Mouse (Mus musculus) kidney, postnatal 0 days (tissue): ENCODE data around the gene Pik3c2g. TPM values are rescaled to one million over a fixed set of nuclear protein-coding genes. Genes with fewer than 3 reads are reported as not detected.
A peak's percentile ranks its signal among the peaks of the same experiment; 100 is the strongest.

Experiments
- ATAC-seq: fragments of 200-750 bp; cut with Nextera tagmentation; replicated peaks from 2 replicates; pipeline ENCODE4 v1.8.0; 2017; ENCODE audit warnings: low read depth, moderate number of reproducible peaks, moderate TSS enrichment, moderate library complexity; ENCODE audit not compliant: low FRiP score
- DNase-seq: peaks from one replicate; pipeline ENCODE4 v3.0.0-alpha.2; 2016; ENCODE audit warnings: low spot score
- H3K27ac ChIP-seq: fragments of 300-500 bp; sonication (generic); 2 replicates; pipeline ENCODE4 v1.5.1; 2014; ENCODE audit warnings: mild to moderate bottlenecking
- H3K27me3 ChIP-seq: fragments of 300-500 bp; sonication (generic); 2 replicates; pipeline ENCODE4 v1.6.1; 2014; ENCODE audit warnings: low read length, mixed read lengths; ENCODE audit not compliant: insufficient read depth
- H3K36me3 ChIP-seq: fragments of 300-500 bp; sonication (generic); 2 replicates; pipeline ENCODE4 v1.6.1; 2014; ENCODE audit warnings: low read length, mixed read lengths; ENCODE audit not compliant: insufficient read depth
- H3K4me1 ChIP-seq: fragments of 300-500 bp; sonication (generic); replicated peaks from 2 replicates; pipeline ENCODE4 v1.6.1; 2014; ENCODE audit warnings: antibody characterized with exemption, low read length, mixed read lengths; ENCODE audit not compliant: insufficient read depth
- H3K4me2 ChIP-seq: fragments of 300-500 bp; sonication (generic); 2 replicates; pipeline ENCODE4 v1.6.1; 2014; ENCODE audit warnings: mild to moderate bottlenecking, low read length, moderate library complexity, mixed read lengths
- H3K4me3 ChIP-seq: fragments of 300-500 bp; sonication (generic); replicated peaks from 2 replicates; pipeline ENCODE4 v1.5.1; 2014; ENCODE audit warnings: low read depth, low read length
- H3K9ac ChIP-seq: fragments of 300-500 bp; sonication (generic); 2 replicates; pipeline ENCODE4 v1.6.1; 2014; ENCODE audit warnings: low read depth, low read length
- H3K9me3 ChIP-seq: fragments of 300-500 bp; sonication (generic); replicated peaks from 2 replicates; pipeline ENCODE4 v1.6.1; 2016; ENCODE audit warnings: low read length, inconsistent platforms, mixed read lengths
- CTCF ChIP-seq: IDR thresholded peaks from 2 replicates; pipeline ENCODE4 v1.5.1; 2016; ENCODE audit warnings: antibody characterized with exemption, low read depth, mild to moderate bottlenecking, moderate library complexity
- WGBS: fragments of 180-500 bp; shearing (Covaris S2); extraction: QIAGEN DNeasy Blood & Tissue Kit; methylation state at CpG from one replicate; pipeline ENCODE4 v1.1.7; 2014; 5-methylcytosine and 5-hydroxymethylcytosine counted together
- polyA plus RNA-seq: library from polyadenylated mRNA; unstranded; fragments of >200 nt; fragmentation: Nextera tagmentation; extraction: Ambion mirVana; gene quantifications from 2 replicates; pipeline ENCODE4 v1.2.1, GENCODE M21; 2015

The Pik3c2g gene
- polyA plus RNA-seq, 1 experiment from 2014 or later = 0.28 TPM

DNA sequence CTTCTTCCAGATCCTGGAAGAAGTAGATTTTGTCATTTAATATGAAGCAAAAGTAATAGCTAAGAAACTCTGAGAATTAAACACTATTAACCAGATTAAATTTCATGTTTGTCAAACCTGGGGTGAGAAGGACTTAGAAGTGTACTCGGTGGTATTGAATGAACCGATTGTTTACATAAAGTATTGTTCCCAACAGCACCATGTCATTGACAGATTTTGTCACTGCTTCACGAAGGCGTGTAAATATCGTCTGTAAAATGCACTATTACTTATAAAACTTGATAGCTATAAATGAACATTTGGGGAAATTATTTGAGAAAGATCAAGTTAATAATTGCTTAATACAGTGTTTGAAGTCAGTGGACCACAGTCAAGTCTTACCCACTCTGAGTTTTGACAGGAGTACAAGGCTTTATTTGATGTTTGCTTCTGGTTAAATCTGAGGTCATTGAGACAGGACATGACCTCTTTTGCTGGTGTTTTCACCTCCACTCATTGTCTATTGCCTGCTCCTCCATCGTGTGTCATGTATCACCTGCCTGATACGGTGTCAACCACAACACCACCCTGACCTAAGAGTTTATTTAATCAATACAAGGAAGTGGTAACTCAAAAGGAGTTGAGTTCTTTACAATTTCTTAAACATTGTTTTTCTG is 260.0 kb downstream of the Pik3c2g start:
- ATAC-seq = no peak
- Histone ChIP-seq H3K4me3 (no peak overlapping the region), H3K4me1 (no peaks in the 10 kb centered on the region), H3K36me3 (no peaks in the 10 kb centered on the region), H3K9ac (no peak overlapping the region), H3K9me3 (no peaks in the 10 kb centered on the region), H3K27ac (no peak overlapping the region), H3K27me3 (no peaks in the 10 kb centered on the region), H3K4me2 (no peak overlapping the region)
- WGBS = 60% methylated on average over 7 of the region's 7 CpGs
- no peak for DNase-seq
- no peak for TF ChIP-seq CTCF

DNA sequence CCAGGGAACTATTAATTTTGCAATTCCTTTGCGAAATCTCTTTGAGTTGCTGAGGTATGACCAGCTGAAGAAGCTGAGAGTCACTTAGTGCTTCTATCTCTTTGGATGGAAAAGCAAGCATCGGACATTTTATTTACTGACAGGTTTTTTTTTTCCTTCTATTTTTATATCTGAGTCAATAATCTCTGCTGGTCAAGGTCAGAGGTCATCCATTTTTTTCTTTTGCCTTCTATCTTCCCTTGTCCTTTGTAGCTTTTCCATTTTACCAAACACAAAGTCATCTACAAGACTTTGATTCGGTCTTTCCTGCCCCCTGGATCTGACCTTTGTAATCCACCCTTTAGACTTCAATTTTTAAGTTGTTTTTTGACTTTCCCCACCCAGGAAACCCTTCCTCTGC is 262.9 kb downstream of the Pik3c2g start:
- no peak for TF ChIP-seq CTCF
- DNase-seq (no peak), ATAC-seq (no peak)
- 77% methylated on average over 3 of the region's 3 CpGs for WGBS
- Histone ChIP-seq H3K9ac (no peak overlapping the region), H3K4me1 (no peaks in the 10 kb centered on the region), H3K27ac (no peak overlapping the region), H3K4me2 (no peak overlapping the region), H3K27me3 (no peaks in the 10 kb centered on the region), H3K9me3 (no peaks in the 10 kb centered on the region), H3K4me3 (no peak overlapping the region), H3K36me3 (no peaks in the 10 kb centered on the region)

DNA sequence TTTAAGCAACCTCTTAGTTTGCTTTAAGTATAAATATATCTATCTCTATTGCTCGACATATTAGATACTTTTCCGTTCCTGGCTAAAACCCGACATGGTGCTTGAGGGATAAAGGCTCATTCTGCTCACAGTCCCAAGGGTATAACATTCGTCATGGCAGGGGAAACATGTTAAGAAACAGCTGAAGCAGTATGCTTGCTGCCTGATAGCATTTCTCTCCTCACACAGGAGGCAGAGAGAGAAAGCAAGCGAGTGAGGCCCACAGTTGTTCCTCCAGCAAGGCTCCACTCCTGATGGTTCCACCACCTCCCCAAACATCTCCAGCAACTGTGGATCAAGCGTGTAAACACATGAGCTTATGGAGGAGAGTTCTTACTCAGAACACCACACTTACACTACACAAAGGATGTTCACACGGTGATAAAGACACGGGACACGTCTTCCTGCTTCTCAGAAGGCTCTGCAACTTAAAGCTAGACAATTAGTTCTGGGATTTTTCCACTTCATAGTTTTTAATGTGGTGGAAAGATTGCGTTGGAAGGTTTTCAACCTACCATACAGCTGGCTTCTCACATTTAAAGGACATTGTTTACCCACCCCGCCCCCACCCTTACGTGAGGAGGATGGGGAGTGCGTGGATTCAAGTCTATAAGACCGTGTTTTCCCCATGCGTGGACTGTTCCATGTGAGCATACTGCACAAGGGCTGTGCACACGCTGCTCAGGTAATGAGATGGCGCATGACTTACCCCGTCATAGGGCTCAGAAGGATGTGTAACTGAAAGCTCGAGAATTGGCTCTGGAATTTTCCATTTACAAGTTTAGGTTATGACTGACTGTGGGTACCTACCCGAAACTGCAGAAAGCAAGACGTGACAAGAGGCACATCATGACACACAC is 264.9 kb downstream of the Pik3c2g start:
- no peaks in the 10 kb centered on the region for H3K4me1 ChIP-seq
- H3K27ac ChIP-seq = no peak overlapping the region
- no peak overlapping the region for H3K4me2 ChIP-seq
- H3K36me3 ChIP-seq = no peaks in the 10 kb centered on the region
- no peak for TF ChIP-seq CTCF
- DNase-seq = no peak
- WGBS = 89% methylated on average over 21 of the region's 21 CpGs
- H3K27me3 ChIP-seq = no peaks in the 10 kb centered on the region
- ATAC-seq = no peak
- H3K9me3 ChIP-seq = no peaks in the 10 kb centered on the region
- H3K9ac ChIP-seq = no peak overlapping the region
- H3K4me3 ChIP-seq = no peak overlapping the region

DNA sequence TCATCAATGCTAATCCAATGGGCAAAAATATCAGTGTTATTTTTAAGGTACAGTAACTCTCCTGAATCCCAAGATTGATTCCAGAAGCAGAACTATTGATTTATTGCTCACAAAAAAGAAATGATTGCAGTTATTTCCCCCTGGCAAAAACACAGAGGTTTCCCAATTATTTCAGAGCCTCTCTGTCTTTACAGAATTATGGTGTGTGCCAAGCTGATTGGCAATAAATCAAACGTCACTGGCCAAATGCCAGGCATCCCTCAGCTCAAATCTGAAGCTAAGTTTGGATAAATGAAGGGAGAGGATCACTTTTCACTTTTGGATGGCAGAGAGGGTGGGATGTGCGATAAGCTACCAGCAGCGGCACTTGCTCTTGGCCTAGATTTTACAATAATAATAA is 265.8 kb downstream of the Pik3c2g start:
- H3K27me3 ChIP-seq = no peaks in the 10 kb centered on the region
- 84% methylated on average over 3 of the region's 3 CpGs for WGBS
- no peak for ATAC-seq

DNA sequence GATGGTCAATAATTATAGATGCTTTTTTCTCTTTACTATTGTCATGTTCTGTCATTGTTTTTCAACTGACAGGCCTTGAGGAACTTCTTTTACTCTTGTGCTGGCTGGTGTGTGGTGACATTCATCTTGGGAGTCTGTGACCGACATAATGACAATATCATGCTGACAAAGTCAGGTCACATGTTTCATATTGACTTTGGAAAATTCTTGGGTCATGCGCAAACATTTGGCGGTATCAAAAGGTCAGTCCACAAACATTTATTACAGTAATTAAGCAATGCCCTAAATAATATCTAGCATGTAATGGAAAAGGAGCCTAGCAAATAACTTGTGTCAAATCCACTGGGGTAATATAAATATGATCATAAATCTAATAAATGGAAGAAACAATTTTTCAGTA is 273.1 kb downstream of the Pik3c2g start:
- H3K27me3 ChIP-seq = no peaks in the 10 kb centered on the region

More for the DNA sequence above, 265.8 kb downstream of the Pik3c2g start:
- no peak for DNase-seq
- Histone ChIP-seq H3K9me3 (no peaks in the 10 kb centered on the region), H3K4me2 (no peak overlapping the region), H3K4me3 (no peak overlapping the region), H3K4me1 (no peaks in the 10 kb centered on the region), H3K27ac (no peak overlapping the region), H3K9ac (no peak overlapping the region), H3K36me3 (no peaks in the 10 kb centered on the region)
- TF ChIP-seq CTCF = no peak

DNA sequence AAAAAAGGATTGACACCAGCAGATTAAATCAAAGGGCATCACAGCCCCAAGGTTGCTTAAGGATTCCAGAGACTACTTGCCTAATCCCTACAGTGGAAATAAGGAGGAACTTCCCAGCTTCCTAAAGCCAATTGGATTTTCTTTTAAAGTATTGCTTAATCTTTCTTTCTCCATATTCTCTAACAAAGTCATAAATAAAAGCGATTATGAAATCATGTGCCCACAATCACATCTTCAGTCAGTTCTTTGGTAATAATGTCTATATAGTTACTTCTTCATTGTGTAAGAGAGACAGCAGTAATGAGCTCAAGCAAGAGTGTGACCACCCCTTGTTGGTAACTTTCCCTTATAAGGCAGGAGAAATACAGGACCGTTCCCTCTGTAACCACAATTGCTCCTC is 274.5 kb downstream of the Pik3c2g start:
- no peak for DNase-seq
- Histone ChIP-seq H3K27me3 (no peaks in the 10 kb centered on the region), H3K4me1 (no peaks in the 10 kb centered on the region), H3K36me3 (no peaks in the 10 kb centered on the region), H3K4me2 (no peak overlapping the region), H3K27ac (no peak overlapping the region), H3K4me3 (no peak overlapping the region), H3K9ac (no peak overlapping the region), H3K9me3 (no peaks in the 10 kb centered on the region)
- WGBS = 84% methylated on average over 2 of the region's 2 CpGs
- TF ChIP-seq CTCF = no peak
- no peak for ATAC-seq

More for the DNA sequence above, 273.1 kb downstream of the Pik3c2g start:
- H3K36me3 ChIP-seq = no peaks in the 10 kb centered on the region
- H3K4me1 ChIP-seq = no peaks in the 10 kb centered on the region
- H3K9ac ChIP-seq = no peak overlapping the region
- no peak for TF ChIP-seq CTCF
- WGBS = 84% methylated on average over 3 of the region's 3 CpGs
- H3K9me3 ChIP-seq = no peaks in the 10 kb centered on the region
- ATAC-seq (no peak), DNase-seq (peak; percentile 74)
- H3K4me2 ChIP-seq = no peak overlapping the region
- H3K27ac ChIP-seq = no peak overlapping the region
- no peak overlapping the region for H3K4me3 ChIP-seq
